Comparison of ENCODE assay signal across 20 mouse cellular contexts in genomic region chr7:28722079-28722478, GRCm38 (mm10). TPM values are rescaled to one million over a fixed set of nuclear protein-coding genes. Genes with fewer than 3 reads are reported as not detected.
DNase-seq lines count a peak whose midpoint lies in the region; ATAC-seq and TF ChIP-seq lines count a peak whose summit lies in the region.
"Had no signal": no experiment of that assay in that cellular context is flagged by ENCODE, and none has a peak within 500 bp of the region (broad histone marks: within the 10 kb centered on the region; RNA-seq: fewer than 3 reads in every experiment).

No protein-coding gene starts in this region.

- H3K9ac ChIP-seq in liver, adult 2 months (ENCODE audit: low read depth, low read length), result no peak overlapping the region
- no peak overlapping the region for H3K9ac ChIP-seq in stomach, postnatal 0 days (ENCODE audit: low read length)
- no peak overlapping the region for H3K9ac ChIP-seq in neural tube, embryonic 15.5 days (replicated peaks)
- H3K9ac ChIP-seq: embryonic facial prominence, embryonic 15.5 days; forebrain, embryonic 13.5 days; midbrain, embryonic 13.5 days had no signal

- H3K9me3 ChIP-seq in stomach, postnatal 0 days (ENCODE audit: control insufficient read depth, low read length), result no peaks in the 10 kb centered on the region
- no peaks in the 10 kb centered on the region for H3K9me3 ChIP-seq in neural tube, embryonic 15.5 days (replicated peaks)
- H3K9me3 ChIP-seq: embryonic facial prominence, embryonic 15.5 days; forebrain, embryonic 13.5 days; midbrain, embryonic 13.5 days had no signal

- no peak for DNase-seq in liver, adult 2 months (ENCODE audit: extremely low read depth, low read depth, low spot score)
- DNase-seq in liver (no peak), R1 (ENCODE audit: low read depth, low spot score) (peak; percentile 66)
- peak; percentile 29 for DNase-seq in thymus, postnatal 14 days
- DNase-seq in thymus, adult 2 months, result no peak
- DNase-seq in stomach, postnatal 0 days (ENCODE audit: low spot score), result no peak
- DNase-seq in right cerebral cortex, postnatal 10 days (ENCODE audit: low spot score in 2 of 2), result no peak
- DNase-seq: cerebellum, adult 2 months; heart, postnatal 14 days; kidney, postnatal 25 days; layer of hippocampus, postnatal 36 days; spleen, adult 18-20 months had no signal

- WGBS in liver, adult 2 months, result 97% methylated on average over 7 of the region's 7 CpGs
- 98% methylated on average over 7 of the region's 7 CpGs for WGBS in thymus, adult 2 months
- WGBS in stomach, postnatal 0 days, result 92% methylated on average over 7 of the region's 7 CpGs
- 95% methylated on average over 7 of the region's 7 CpGs for WGBS in neural tube, embryonic 15.5 days

- TF ChIP-seq CTCF in liver, adult 2 months (IDR thresholded peaks at IDR 0.05; ENCODE audit: low read depth, low read length), result peak; percentile 11; the same call in 1 of the 2 replicates
- no peak for TF ChIP-seq CTCF in thymus, adult 2 months (IDR thresholded peaks at IDR 0.05; ENCODE audit: borderline replicate concordance, control insufficient read depth, extremely low read depth, insufficient read depth, low read length, poor library complexity)
- peak; percentile 51 for TF ChIP-seq CTCF in stomach, postnatal 0 days (IDR thresholded peaks at IDR 0.05; ENCODE audit: low read depth)

- TF ChIP-seq EP300 in stomach, postnatal 0 days (optimal IDR thresholded peaks at IDR 0.05), result no peak

- ATAC-seq in stomach, postnatal 0 days (ENCODE audit: low FRiP score, low TSS enrichment), result no peak
- ATAC-seq in neural tube, embryonic 15.5 days (ENCODE audit: low FRiP score), result no peak
- ATAC-seq: forebrain, embryonic 13.5 days; midbrain, embryonic 13.5 days had no signal

- H3K27ac ChIP-seq in liver, adult 2 months (replicated peaks; ENCODE audit: insufficient read depth, low read depth, low read length), result no peak overlapping the region
- H3K27ac ChIP-seq in thymus, adult 2 months (ENCODE audit: control insufficient read depth, insufficient read depth, low read length), result no peak overlapping the region
- no peak overlapping the region for H3K27ac ChIP-seq in stomach, postnatal 0 days (replicated peaks)
- no peak overlapping the region for H3K27ac ChIP-seq in neural tube, embryonic 15.5 days (replicated peaks)
- H3K27ac ChIP-seq: forebrain, embryonic 13.5 days; midbrain, embryonic 13.5 days had no signal

- no peaks in the 10 kb centered on the region for H3K27me3 ChIP-seq in liver, adult 2 months (ENCODE audit: control insufficient read depth, insufficient read depth, low read length)
- H3K27me3 ChIP-seq in thymus, adult 2 months (ENCODE audit: control insufficient read depth, insufficient read depth, low read length), result no peaks in the 10 kb centered on the region
- no peaks in the 10 kb centered on the region for H3K27me3 ChIP-seq in stomach, postnatal 0 days (ENCODE audit: control insufficient read depth, insufficient read depth, low read length)
- no peaks in the 10 kb centered on the region for H3K27me3 ChIP-seq in neural tube, embryonic 15.5 days (replicated peaks)
- H3K27me3 ChIP-seq: embryonic facial prominence, embryonic 15.5 days; forebrain, embryonic 13.5 days had no signal

- peaks cover 2% of the 10 kb centered on the region; the same call in 1 of the 2 replicates for H3K4me1 ChIP-seq in liver, adult 2 months (ENCODE audit: control insufficient read depth, insufficient read depth, low read length)
- peaks cover 15% of the 10 kb centered on the region for H3K4me1 ChIP-seq in thymus, adult 2 months (replicated peaks; ENCODE audit: control insufficient read depth, insufficient read depth, low read length)
- H3K4me1 ChIP-seq in stomach, postnatal 0 days (replicated peaks; ENCODE audit: control insufficient read depth, insufficient read depth), result no peaks in the 10 kb centered on the region
- peaks cover 6% of the 10 kb centered on the region; the same call in 1 of the 2 replicates for H3K4me1 ChIP-seq in neural tube, embryonic 15.5 days

- TF ChIP-seq POLR2A in liver, adult 2 months (IDR thresholded peaks at IDR 0.05; ENCODE audit: extremely low read depth, insufficient read depth, low read length), result no peak
- no peak for TF ChIP-seq POLR2A in thymus, adult 2 months (IDR thresholded peaks at IDR 0.05; ENCODE audit: control insufficient read depth, extremely low read depth, insufficient read depth, low read length, poor library complexity)

- H3K36me3 ChIP-seq in liver, adult 2 months (ENCODE audit: control insufficient read depth, insufficient read depth, low read length), result no peaks in the 10 kb centered on the region
- H3K36me3 ChIP-seq in thymus, adult 2 months (ENCODE audit: control insufficient read depth, insufficient read depth, low read length), result no peaks in the 10 kb centered on the region
- H3K36me3 ChIP-seq in stomach, postnatal 0 days (ENCODE audit: control insufficient read depth, insufficient read depth, low read length), result no peaks in the 10 kb centered on the region
- no peaks in the 10 kb centered on the region for H3K36me3 ChIP-seq in neural tube, embryonic 15.5 days
- H3K36me3 ChIP-seq: midbrain, embryonic 13.5 days had no signal

- no peaks in the 10 kb centered on the region for H3K79me2 ChIP-seq in liver, adult 2 months (ENCODE audit: control insufficient read depth, insufficient read depth, low read length)

- H3K4me2 ChIP-seq in stomach, postnatal 0 days (replicated peaks; ENCODE audit: low read depth), result no peak overlapping the region
- no peak overlapping the region for H3K4me2 ChIP-seq in neural tube, embryonic 15.5 days
- H3K4me2 ChIP-seq: embryonic facial prominence, embryonic 15.5 days; forebrain, embryonic 13.5 days; midbrain, embryonic 13.5 days had no signal

- no peak overlapping the region for H3K4me3 ChIP-seq in liver, adult 2 months (ENCODE audit: insufficient read depth, low read depth, low read length)
- no peak overlapping the region for H3K4me3 ChIP-seq in thymus, adult 2 months (ENCODE audit: control insufficient read depth, insufficient read depth, low read length)
- H3K4me3 ChIP-seq in stomach, postnatal 0 days (ENCODE audit: low read depth, low read length), result no peak overlapping the region
- no peak overlapping the region for H3K4me3 ChIP-seq in neural tube, embryonic 15.5 days (replicated peaks)
- H3K4me3 ChIP-seq: embryonic facial prominence, embryonic 15.5 days; forebrain, embryonic 13.5 days; midbrain, embryonic 13.5 days had no signal

RNA-seq across cellular contexts. Expression of gene Fbxo17, which starts 5.5 kb away (rescaled TPM):
- 0.46 and 0.60 TPM in 2 replicates for total RNA-seq in liver, adult 2 months (2014; rRNA removed)
- polyA plus RNA-seq in liver, adult 2 months (2012; rRNA removed), result 0.53 and 1.0 TPM in 2 replicates
- 5.0 and 6.2 TPM in 2 replicates for polyA plus RNA-seq in thymus, adult 2 months (2012; rRNA removed)
- polyA plus RNA-seq in stomach, postnatal 0 days (2015; fragmentation: Nextera tagmentation; extraction: Ambion mirVana), result 5.6 and 6.1 TPM in 2 replicates
- polyA plus RNA-seq in neural tube, embryonic 15.5 days (2015; fragmentation: Nextera tagmentation; extraction: Ambion mirVana), result 5.4 and 6.3 TPM in 2 replicates

RNA-seq across cellular contexts. Expression of gene Mrps12, which starts 19.5 kb away (rescaled TPM):
- 66.0 and 70.3 TPM in 2 replicates for total RNA-seq in liver, adult 2 months (2014; rRNA removed)
- polyA plus RNA-seq in liver, adult 2 months (2012; rRNA removed), result 98.0 and 103 TPM in 2 replicates
- polyA plus RNA-seq in thymus, adult 2 months (2012; rRNA removed), result 74.4 and 84.5 TPM in 2 replicates
- polyA plus RNA-seq in stomach, postnatal 0 days (2015; fragmentation: Nextera tagmentation; extraction: Ambion mirVana), result 113 and 118 TPM in 2 replicates
- 116 and 124 TPM in 2 replicates for polyA plus RNA-seq in neural tube, embryonic 15.5 days (2015; fragmentation: Nextera tagmentation; extraction: Ambion mirVana)

RNA-seq across cellular contexts. Expression of gene Sars2, which starts 19.7 kb away (rescaled TPM):
- total RNA-seq in liver, adult 2 months (2014; rRNA removed), result 4.6 and 6.4 TPM in 2 replicates
- 21.9 and 25.3 TPM in 2 replicates for polyA plus RNA-seq in liver, adult 2 months (2012; rRNA removed)
- 63.2 and 63.9 TPM in 2 replicates for polyA plus RNA-seq in thymus, adult 2 months (2012; rRNA removed)
- polyA plus RNA-seq in stomach, postnatal 0 days (2015; fragmentation: Nextera tagmentation; extraction: Ambion mirVana), result 11.4 and 12.3 TPM in 2 replicates
- polyA plus RNA-seq in neural tube, embryonic 15.5 days (2015; fragmentation: Nextera tagmentation; extraction: Ambion mirVana), result 19.7 and 23.3 TPM in 2 replicates

RNA-seq across cellular contexts. Expression of gene Fbxo27, which starts 29.4 kb away (rescaled TPM):
- not detected in 2 replicates for total RNA-seq in liver, adult 2 months (2014; rRNA removed)
- 0.16 and 0.19 TPM in 2 replicates for polyA plus RNA-seq in liver, adult 2 months (2012; rRNA removed)
- 19.1 and 26.5 TPM in 2 replicates for polyA plus RNA-seq in thymus, adult 2 months (2012; rRNA removed)
- polyA plus RNA-seq in stomach, postnatal 0 days (2015; fragmentation: Nextera tagmentation; extraction: Ambion mirVana), result 1.7 and 2.4 TPM in 2 replicates
- 10.2 and 10.5 TPM in 2 replicates for polyA plus RNA-seq in neural tube, embryonic 15.5 days (2015; fragmentation: Nextera tagmentation; extraction: Ambion mirVana)

RNA-seq across cellular contexts. Expression of gene Ccer2, which starts 33.9 kb away (rescaled TPM):
- total RNA-seq in liver, adult 2 months (2014; rRNA removed), result not detected in 2 replicates
- polyA plus RNA-seq in liver, adult 2 months (2012; rRNA removed), result not detected in 2 replicates
- 0.16 and 0.24 TPM in 2 replicates for polyA plus RNA-seq in thymus, adult 2 months (2012; rRNA removed)
- polyA plus RNA-seq in stomach, postnatal 0 days (2015; fragmentation: Nextera tagmentation; extraction: Ambion mirVana), result not detected in 2 replicates
- 0.78 and 0.88 TPM in 2 replicates for polyA plus RNA-seq in neural tube, embryonic 15.5 days (2015; fragmentation: Nextera tagmentation; extraction: Ambion mirVana)
- total RNA-seq: gastrocnemius, adult 18-20 months; heart, adult 8-10 months; heart, postnatal 14 days had no signal
- polyA plus RNA-seq: forebrain, embryonic 13.5 days; limb, embryonic 11.5 days; testis, adult 2 months had no signal

Comparison
In these comparisons a context has a peak if more than half of its experiments do, and no peak if none do; other contexts are left out.
1. DNase-seq: peak in thymus, postnatal 14 days (single experiment) and R1 (single experiment); none in liver, adult 2 months (single experiment), liver (single experiment), thymus, adult 2 months (single experiment), stomach, postnatal 0 days (single experiment) and right cerebral cortex, postnatal 10 days (0 of 2).